Mouse (Mus musculus): Measurements from ENCODE around the gene Rap1gap2.

Gene Rap1gap2

GRCm38 (mm10) chr11:74465712-74466111 lies 145.0 kb downstream of the Rap1gap2 start:
- in situ Hi-C loops (cut with MboI, MseI): no loop called here

DNA sequence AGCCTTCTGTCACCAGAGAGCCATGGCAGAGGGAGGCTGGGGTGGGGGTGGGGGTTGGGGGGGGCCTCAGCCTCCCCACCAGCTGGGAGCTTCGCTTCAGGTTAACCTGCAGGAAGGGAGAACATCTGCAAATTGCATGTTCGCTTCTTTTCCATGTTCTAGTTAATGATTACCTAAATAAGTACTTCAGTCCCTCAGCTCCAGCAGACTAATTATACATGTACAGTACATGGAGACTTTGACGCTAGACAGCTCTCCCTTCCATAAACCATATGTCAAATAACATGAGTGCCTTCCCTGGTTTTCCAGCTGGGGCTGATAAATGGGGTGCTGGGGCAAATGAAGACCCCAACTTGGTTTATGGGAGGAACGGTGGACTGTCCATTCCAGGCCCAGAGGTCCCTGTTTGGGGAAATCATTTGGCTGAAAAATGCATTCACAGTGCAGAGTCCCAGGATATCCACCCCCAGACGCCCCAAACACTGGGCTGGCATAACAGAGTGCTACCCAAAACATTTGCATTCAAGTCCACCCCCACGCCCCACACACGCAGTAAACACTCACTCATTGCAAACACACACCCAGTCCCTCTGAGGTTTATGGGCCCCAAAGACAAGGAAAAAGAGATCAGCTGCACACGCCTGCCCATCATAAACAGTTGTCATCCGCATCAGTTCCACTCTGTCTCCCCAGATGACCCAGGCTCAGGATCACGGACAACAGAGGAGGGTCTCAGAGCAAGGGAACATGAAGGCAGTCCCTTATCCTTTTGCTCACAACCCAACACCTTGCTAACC lies 146.3 kb downstream of the Rap1gap2 start:
- in situ Hi-C loops (cut with MboI, MseI): no loop called here

DNA sequence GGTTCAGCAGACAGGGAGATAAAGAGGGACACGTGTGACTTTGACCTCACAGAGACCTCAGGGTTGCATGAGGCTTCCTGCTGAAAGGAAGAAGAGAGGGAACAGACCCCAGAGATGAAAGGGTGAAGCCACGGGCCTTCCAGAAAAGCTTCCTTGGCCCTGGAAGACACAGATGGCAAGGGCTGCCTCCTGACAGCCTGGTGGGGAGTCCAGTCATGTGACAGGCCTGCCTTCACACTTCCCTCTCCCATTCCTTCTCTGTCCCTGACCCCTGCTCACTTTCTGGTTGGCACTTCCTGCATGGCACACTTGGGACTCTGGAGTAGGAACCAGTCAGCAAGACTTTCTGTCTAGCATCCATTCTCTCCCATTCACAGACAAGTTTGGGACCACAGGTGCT lies 148.1 kb downstream of the Rap1gap2 start:
- in situ Hi-C loops (cut with MboI, MseI): no loop called here

DNA sequence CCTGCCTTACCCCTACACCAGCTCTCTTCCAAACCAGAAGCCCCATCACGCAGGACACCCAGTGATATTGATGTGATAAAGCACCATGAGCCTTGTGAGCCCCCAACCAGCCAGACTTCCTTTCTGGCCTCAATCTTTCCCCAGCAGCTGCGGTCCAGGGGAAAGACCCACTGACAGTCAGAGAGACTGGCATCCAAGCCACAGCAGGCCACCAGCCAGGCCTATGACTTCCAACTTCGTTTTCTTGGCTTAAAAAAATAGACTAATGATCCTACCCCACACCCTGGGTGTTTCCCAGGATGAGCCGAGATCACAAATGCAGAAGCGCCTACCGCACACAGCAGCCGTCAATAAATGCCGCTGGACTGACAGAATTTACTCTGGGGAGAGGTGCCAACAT lies 151.1 kb downstream of the Rap1gap2 start:
- in situ Hi-C loops (cut with MboI, MseI): no loop called here

- in situ Hi-C loops (cut with MboI, MseI): no loop called here
These were observed 152.3 kb downstream of the Rap1gap2 start for GRCm38 (mm10) chr11:74458400-74458799.

DNA sequence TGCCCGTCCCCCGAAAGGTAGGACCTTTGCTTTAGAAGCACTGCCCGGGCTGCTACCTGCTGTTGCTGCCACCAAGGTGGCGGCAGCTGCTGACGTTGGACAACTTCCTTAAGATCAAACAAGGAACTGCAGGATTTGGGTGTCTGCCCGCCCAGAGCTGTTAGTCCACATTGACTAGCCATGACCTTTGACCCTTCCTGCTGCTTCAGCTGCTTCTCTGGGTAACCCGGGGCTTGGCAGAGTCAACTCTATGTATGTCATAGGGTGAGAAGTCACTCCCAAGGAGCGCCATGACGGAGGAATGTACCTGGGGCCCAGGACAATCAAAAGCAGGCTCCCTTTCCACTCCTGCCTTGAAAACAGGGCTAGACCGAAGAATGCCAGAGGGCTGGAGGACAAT lies 153.5 kb downstream of the Rap1gap2 start:
- in situ Hi-C loops (cut with MboI, MseI): no loop called here

DNA sequence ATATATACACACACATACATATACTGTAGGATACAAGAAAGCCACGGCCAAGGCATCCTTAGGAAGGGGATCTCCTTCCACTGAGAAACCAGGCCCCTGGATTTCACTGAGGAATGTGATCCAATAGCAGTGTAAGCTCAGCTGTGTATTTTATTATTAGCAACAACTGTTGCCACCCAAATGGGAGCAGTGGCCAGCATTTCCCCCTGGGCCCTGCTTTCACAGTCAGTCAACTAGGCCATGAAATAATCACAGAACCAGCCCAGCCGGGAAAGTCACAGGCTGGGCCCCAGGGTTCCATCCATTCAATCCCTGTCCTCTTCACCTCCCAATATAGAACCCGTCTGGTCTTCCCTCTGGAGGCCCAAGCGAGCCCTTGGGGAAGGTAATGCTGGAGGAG lies 162.2 kb downstream of the Rap1gap2 start:
- in situ Hi-C loops (cut with MboI, MseI): no loop called here

DNA sequence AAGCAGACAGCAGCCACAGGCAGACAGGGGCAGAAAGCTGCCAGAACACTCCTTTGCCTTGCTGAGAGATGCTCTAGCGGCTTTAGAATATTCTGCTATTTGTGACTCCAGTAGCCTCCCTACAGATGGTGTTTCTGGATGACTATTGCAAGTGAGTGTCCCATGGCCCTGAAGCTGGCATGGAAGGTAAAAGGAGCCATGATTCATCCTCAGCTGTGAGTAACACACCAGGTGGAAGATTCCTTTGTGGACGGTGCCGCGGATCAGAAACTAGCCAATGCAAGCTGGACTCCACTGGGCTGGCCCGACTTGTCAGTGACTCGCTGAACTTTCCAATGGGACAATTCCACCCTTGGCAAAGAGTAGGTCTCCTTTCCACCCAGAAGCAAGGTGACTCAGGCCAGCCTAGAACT lies 162.7 kb downstream of the Rap1gap2 start:
- in situ Hi-C loops (cut with MboI, MseI): no loop called here

GRCm38 (mm10) chr11:74445591-74445990 lies 165.1 kb downstream of the Rap1gap2 start:
- in situ Hi-C loops (cut with MboI, MseI): no loop called here

- in situ Hi-C loops (cut with MboI, MseI): no loop called here
These were observed 166.8 kb downstream of the Rap1gap2 start for GRCm38 (mm10) chr11:74443924-74444256.

- in situ Hi-C loops (cut with MboI, MseI): no loop called here
These were observed 167.4 kb downstream of the Rap1gap2 start for GRCm38 (mm10) chr11:74443147-74443923.

- in situ Hi-C loops (cut with MboI, MseI): no loop called here
These were observed 168.3 kb downstream of the Rap1gap2 start for GRCm38 (mm10) chr11:74442396-74442795.

GRCm38 (mm10) chr11:74440112-74440511 lies 170.6 kb downstream of the Rap1gap2 start:
- in situ Hi-C loops (cut with MboI, MseI): no loop called here

GRCm38 (mm10) chr11:74439202-74439601 lies 171.5 kb downstream of the Rap1gap2 start:
- in situ Hi-C loops (cut with MboI, MseI): no loop called here

DNA sequence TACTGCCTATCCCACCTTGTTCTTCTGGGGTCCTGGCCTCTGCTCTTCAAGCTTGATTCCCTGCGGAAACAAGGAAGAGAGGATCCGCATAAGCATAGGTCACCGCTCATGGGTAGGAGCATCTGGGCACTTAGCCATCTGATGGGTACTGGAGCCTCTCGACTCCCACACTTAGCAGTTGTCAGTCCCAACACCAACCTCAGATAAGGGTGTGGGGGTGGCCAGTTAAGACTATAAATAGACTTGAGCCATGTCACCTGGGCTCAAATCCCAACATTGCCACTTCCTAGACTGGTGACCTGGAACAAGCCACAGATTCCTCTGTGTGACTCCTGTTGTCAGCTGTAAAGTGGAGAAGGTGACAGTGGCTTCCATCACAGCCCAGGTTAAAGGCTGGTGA lies 172.5 kb downstream of the Rap1gap2 start:
- in situ Hi-C loops (cut with MboI, MseI): no loop called here

DNA sequence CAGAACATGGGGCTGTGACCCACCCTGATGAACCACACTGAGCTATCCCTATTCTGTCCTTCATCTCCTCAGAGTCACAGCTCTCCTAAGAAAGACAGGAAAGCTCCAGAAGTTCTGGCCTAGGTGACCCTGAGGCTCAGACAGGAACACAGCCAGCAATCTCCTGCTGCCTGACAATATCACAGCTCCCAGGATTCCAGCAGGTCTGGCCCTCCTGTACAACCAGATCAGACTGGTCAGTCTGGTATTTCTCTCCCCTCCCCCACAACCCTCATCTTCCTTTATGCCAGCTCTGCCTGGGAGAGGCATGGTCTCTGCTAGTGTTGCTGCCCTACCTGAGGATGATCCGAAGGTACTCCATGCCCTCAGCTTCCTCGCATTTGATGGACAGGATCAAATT lies 175.3 kb downstream of the Rap1gap2 start:
- in situ Hi-C loops (cut with MboI, MseI): no loop called here

GRCm38 (mm10) chr11:74433000-74433399 lies 177.7 kb downstream of the Rap1gap2 start:
- in situ Hi-C loops (cut with MboI, MseI): no loop called here

GRCm38 (mm10) chr11:74429798-74430529 lies 180.8 kb downstream of the Rap1gap2 start:
- in situ Hi-C loops (cut with MboI, MseI): no loop called here

GRCm38 (mm10) chr11:74426306-74426705 lies 184.4 kb downstream of the Rap1gap2 start:
- in situ Hi-C loops (cut with MboI, MseI): no loop called here

- in situ Hi-C loops (cut with MboI, MseI): loop anchor here (25.0 kb wide), 1 partner anchor 440 kb away; no protein-coding TSS in a partner anchor
These were observed 188.7 kb downstream of the Rap1gap2 start for GRCm38 (mm10) chr11:74422019-74422418.

GRCm38 (mm10) chr11:74421151-74421550 lies 189.6 kb downstream of the Rap1gap2 start:
- in situ Hi-C loops (cut with MboI, MseI): loop anchor here (25.0 kb wide), 1 partner anchor 441 kb away; no protein-coding TSS in a partner anchor

DNA sequence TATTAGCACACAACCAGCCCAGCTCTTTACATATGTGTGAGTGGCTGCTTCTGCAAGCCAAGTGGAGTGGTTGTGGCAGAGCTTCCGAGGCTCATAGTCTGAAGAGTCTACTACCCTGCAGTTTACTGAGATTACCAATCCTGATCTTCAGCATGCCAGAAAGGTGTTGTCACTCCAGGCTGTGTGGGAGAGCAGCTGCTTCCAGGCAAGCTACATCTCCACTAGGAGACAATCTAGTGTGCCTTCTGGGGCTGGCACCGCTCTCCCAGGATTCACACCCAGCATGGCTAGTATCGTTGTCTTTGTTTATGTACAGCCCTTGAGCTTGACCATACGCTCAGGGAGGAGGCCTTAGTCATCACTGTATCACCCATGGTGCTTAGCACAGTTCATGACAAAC lies 191.1 kb downstream of the Rap1gap2 start:
- in situ Hi-C loops (cut with MboI, MseI): loop anchor here (25.0 kb wide), 1 partner anchor 443 kb away; no protein-coding TSS in a partner anchor
